Mouse (Mus musculus) WW6 (cell line): Measurements from ENCODE around the gene Tal1.
A peak's percentile ranks its signal among the peaks of the same experiment; 100 is the strongest.

Experiments used
- DNase-seq: peaks from one replicate; pipeline ENCODE4 v3.0.0-alpha.2; 2013; ENCODE audit warnings: low read depth, low spot score

Gene Tal1

GRCm38 (mm10) chr4:115056371-115056920 is at the start of gene Tal1:
Gene Tal1 (plus strand): TSS chr4:115056426.
- no peak for DNase-seq

GRCm38 (mm10) chr4:115014276-115014675 is 42.0 kb upstream of the Tal1 start:
- no peak for DNase-seq

- DNase-seq = no peak
Measured at GRCm38 (mm10) chr4:115019997-115020396, 36.2 kb upstream of the Tal1 start.

- no peak for DNase-seq
Measured at GRCm38 (mm10) chr4:115035043-115035442, 21.2 kb upstream of the Tal1 start.

- DNase-seq = no peak
Measured at GRCm38 (mm10) chr4:115038242-115038641, 18.0 kb upstream of the Tal1 start.

- no peak for DNase-seq
Measured at GRCm38 (mm10) chr4:115045621-115046020, 10.6 kb upstream of the Tal1 start.

- DNase-seq = peak; percentile 52
Measured at GRCm38 (mm10) chr4:115047750-115048149, 8.5 kb upstream of the Tal1 start.

- no peak for DNase-seq
Measured at GRCm38 (mm10) chr4:115048190-115048589, 8.0 kb upstream of the Tal1 start.

- no peak for DNase-seq
Measured at GRCm38 (mm10) chr4:115051245-115051644, 5.0 kb upstream of the Tal1 start.

GRCm38 (mm10) chr4:115052343-115053005 is 3.8 kb upstream of the Tal1 start:
- no peak for DNase-seq

- no peak for DNase-seq
Measured at GRCm38 (mm10) chr4:115055044-115055443, 1.2 kb upstream of the Tal1 start.

GRCm38 (mm10) chr4:115055691-115056090 is 535 bp upstream of the Tal1 start:
- DNase-seq = no peak

GRCm38 (mm10) chr4:115056921-115057673 is 871 bp downstream of the Tal1 start:
- no peak for DNase-seq

GRCm38 (mm10) chr4:115057674-115058316 is 1.6 kb downstream of the Tal1 start:
- no peak for DNase-seq

- DNase-seq = no peak
Measured at GRCm38 (mm10) chr4:115058317-115058761, 2.1 kb downstream of the Tal1 start.

- no peak for DNase-seq
Measured at GRCm38 (mm10) chr4:115058871-115059590, 2.8 kb downstream of the Tal1 start.

GRCm38 (mm10) chr4:115059871-115060270 is 3.6 kb downstream of the Tal1 start:
- DNase-seq = peak; percentile 42

- no peak for DNase-seq
Measured at GRCm38 (mm10) chr4:115060753-115061152, 4.5 kb downstream of the Tal1 start.

- DNase-seq = no peak
Measured at GRCm38 (mm10) chr4:115062540-115062874, 6.3 kb downstream of the Tal1 start.

- no peak for DNase-seq
Measured at GRCm38 (mm10) chr4:115062875-115063517, 6.8 kb downstream of the Tal1 start.
